Mouse (Mus musculus): ENCODE data around the gene Gdpd5. TPM values are rescaled to one million over a fixed set of nuclear protein-coding genes. Genes with fewer than 3 reads are reported as not detected.
A peak's percentile ranks its signal among the peaks of the same experiment; 100 is the strongest.

Gene Gdpd5
- 20.7 and 22.0 TPM in 2 replicates for polyA plus RNA-seq (2015; fragmentation: Nextera tagmentation; extraction: Ambion mirVana)

DNA sequence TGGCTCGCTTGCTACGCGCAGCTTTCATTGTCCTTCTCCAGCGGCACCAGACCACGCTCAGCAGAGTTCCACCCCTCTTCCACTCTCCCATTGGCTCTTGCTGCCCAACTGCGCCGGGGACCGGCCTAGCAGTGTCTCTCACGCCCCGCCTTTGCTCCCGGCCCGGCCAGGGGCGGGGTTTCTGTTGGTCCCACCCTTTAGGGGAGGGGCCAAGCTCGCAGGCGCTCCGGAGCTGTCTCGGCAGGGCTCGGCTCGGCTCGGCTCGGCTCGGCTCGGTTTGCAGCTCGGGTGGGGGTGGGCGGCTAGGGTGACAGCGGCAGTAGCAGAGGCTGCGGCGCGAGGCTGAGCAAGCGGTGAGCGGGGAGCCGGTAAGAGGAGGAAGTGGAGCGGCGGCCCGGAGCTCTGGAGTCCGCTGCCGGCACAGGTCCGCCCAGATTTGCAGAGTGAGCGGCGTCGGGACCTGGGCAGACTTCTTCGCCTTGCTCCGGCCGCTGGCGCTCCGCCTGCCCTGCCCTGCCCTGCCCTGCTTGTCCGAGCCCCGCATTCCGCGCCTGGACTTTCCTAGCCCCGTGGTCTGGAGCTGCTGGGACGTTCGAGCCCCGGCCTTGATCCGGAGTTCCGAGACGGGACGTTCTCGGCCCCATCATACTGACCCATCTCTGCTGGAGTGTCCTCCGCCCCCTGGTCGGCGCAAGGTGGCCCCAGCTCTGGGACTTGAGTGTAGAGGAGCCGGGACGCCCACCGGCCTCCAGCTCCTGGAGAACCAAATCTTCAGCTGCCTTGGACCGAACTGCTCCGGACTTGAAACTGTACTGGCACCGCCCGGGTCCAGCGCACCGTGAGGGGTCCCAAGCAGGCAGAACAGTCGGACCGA is at the start of gene Gdpd5:
Gdpd5 (plus strand) TSS at position 201 of the 874 bp plus-strand sequence.
- peak within 1 kb of the TSS; percentile 89 for H3K4me2 ChIP-seq
- no peaks in the 10 kb centered on the region for H3K9me3 ChIP-seq
- H3K36me3 ChIP-seq, result no peaks in the 10 kb centered on the region
- WGBS, result under 1% methylated on average over 71 of the region's 73 CpGs
- H3K27me3 ChIP-seq, result no peaks in the 10 kb centered on the region
- H3K4me1 ChIP-seq, result peaks cover 54% of the 10 kb centered on the region
- peak; percentile 97 for ATAC-seq (ENCODE audit: borderline replicate concordance, extremely low read depth, low FRiP score, low TSS enrichment)
- H3K4me3 ChIP-seq, result peak within 1 kb of the TSS; percentile 61
- H3K27ac ChIP-seq, result peak within 1 kb of the TSS; percentile 94
- H3K9ac ChIP-seq, result peak within 1 kb of the TSS; percentile 71

DNA sequence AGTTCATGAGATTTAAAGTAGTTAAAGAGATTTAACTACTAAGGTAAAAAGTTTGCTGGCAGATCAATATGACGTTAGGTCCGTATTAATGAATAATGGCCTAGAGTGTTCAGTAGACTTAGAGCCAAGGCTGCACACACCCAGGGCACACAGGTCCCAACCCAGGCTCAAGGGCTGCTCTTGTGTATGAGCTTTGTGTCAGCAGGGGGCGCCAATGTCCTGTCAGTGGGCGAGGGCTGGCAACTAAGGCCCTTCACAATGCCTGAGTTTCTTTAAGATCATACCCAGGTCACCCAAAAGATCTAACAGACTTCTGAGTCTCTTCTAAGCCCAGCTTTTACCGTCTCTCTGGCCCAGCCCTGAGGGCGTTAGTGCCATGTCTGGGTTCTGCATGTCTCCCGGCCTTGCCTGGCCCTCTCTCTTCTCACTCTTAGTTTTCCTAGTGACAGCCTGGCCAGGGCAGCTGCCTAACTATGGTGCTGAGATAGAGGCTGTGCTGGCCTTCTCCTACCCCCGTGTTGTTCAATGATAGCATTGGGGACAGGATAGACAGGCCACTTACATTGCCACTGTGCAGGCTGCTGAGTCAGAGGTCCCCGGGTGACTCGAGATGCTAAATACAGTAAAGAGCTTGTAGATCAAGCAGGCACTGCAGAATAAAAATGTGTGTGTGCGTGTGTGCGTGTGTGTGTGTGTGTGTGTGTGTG is 48.3 kb upstream of the Gdpd5 start:
- H3K9ac ChIP-seq, result no peak overlapping the region
- H3K4me2 ChIP-seq, result no peak overlapping the region
- no peak overlapping the region for H3K27ac ChIP-seq
- H3K36me3 ChIP-seq, result no peaks in the 10 kb centered on the region
- 0 out of 2 replicates have a peak, but pooled peaks have one; percentile 66 for ATAC-seq (ENCODE audit: borderline replicate concordance, extremely low read depth, low FRiP score, low TSS enrichment)
- H3K27me3 ChIP-seq, result no peaks in the 10 kb centered on the region
- no peak overlapping the region for H3K4me3 ChIP-seq
- no peaks in the 10 kb centered on the region for H3K9me3 ChIP-seq
- H3K4me1 ChIP-seq, result peaks cover 6% of the 10 kb centered on the region; the same call in 1 of the 2 replicates
- 40% methylated on average over 12 of the region's 12 CpGs for WGBS

DNA sequence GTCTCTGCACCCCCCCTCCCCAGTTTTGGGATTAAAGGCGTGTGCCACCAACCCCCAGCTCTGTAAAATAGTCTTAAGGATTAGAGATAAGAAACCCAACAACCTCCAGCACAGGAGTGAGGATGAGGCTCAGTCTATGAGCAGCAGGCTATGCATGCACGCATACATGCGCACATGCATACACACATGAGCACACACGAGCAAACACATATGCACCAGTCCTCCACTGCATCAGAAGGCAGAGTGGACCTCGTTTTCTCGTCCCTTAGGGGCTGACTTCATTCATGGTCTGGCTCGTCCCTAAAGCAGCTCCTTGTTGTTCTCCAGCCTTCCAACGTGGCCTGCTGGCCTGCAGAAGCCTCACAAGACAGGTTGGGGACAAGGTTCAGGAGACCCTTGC is 40.5 kb upstream of the Gdpd5 start:
- no peaks in the 10 kb centered on the region for H3K27me3 ChIP-seq
- no peaks in the 10 kb centered on the region for H3K9me3 ChIP-seq
- no peak for ATAC-seq (ENCODE audit: borderline replicate concordance, extremely low read depth, low FRiP score, low TSS enrichment)
- no peak overlapping the region for H3K4me2 ChIP-seq
- no peak overlapping the region for H3K27ac ChIP-seq
- no peak overlapping the region for H3K4me3 ChIP-seq
- H3K4me1 ChIP-seq, result no peaks in the 10 kb centered on the region
- no peak overlapping the region for H3K9ac ChIP-seq
- H3K36me3 ChIP-seq, result peaks cover 26% of the 10 kb centered on the region
- WGBS, result 73% methylated on average over 8 of the region's 8 CpGs

DNA sequence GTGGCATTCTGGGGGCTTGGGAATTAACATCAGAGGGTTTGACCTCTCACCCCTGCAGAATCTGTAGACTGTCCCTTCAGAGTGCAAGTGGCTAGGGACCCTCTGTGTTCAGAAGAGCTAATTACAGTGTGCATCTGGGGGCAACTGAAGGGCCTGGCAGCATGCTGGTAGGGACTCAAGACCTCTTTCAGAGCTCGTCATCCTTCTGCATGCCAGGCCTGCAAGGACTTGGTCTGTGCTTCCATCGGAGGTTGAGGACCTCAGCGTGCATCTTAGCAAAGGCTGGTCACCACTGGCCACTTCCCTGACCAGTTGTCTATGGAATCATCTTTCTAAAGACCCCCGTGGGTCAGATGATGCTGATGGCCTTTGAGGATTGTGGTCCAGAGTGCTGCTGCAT is 37.6 kb upstream of the Gdpd5 start:
- H3K9ac ChIP-seq, result no peak overlapping the region
- H3K4me1 ChIP-seq, result peaks cover 7% of the 10 kb centered on the region
- H3K4me3 ChIP-seq, result no peak overlapping the region
- no peak for ATAC-seq (ENCODE audit: borderline replicate concordance, extremely low read depth, low FRiP score, low TSS enrichment)
- WGBS, result 73% methylated on average over 4 of the region's 4 CpGs
- no peak overlapping the region for H3K4me2 ChIP-seq
- H3K36me3 ChIP-seq, result peaks cover 55% of the 10 kb centered on the region
- H3K9me3 ChIP-seq, result no peaks in the 10 kb centered on the region
- H3K27me3 ChIP-seq, result no peaks in the 10 kb centered on the region
- H3K27ac ChIP-seq, result no peak overlapping the region

DNA sequence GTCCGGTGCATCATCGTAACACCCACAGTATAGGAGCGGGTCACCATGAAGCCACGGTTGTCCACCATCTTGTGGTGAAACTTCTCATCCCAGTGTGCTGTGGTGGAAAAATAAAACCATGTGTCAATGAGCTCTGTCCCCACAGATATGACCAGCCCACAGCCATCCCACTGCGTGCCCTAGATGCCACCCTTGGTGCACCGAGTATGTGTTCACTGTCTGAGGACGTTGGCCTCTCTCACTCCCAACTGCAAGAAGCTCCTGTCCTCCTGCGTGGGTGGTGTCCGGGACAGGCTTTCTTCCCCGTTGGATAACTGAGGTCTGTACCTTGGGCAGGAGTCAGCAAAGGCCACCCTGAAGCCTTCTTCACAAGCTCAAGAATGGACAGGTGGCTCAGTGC is 33.9 kb upstream of the Gdpd5 start:
- Histone ChIP-seq H3K4me2 (no peak overlapping the region), H3K4me3 (no peak overlapping the region), H3K36me3 (peaks cover 73% of the 10 kb centered on the region), H3K4me1 (peaks cover 34% of the 10 kb centered on the region), H3K9ac (no peak overlapping the region), H3K27me3 (no peaks in the 10 kb centered on the region), H3K27ac (no peak overlapping the region), H3K9me3 (no peaks in the 10 kb centered on the region)
- no peak for ATAC-seq (ENCODE audit: borderline replicate concordance, extremely low read depth, low FRiP score, low TSS enrichment)
- WGBS, result 91% methylated on average over 10 of the region's 10 CpGs

DNA sequence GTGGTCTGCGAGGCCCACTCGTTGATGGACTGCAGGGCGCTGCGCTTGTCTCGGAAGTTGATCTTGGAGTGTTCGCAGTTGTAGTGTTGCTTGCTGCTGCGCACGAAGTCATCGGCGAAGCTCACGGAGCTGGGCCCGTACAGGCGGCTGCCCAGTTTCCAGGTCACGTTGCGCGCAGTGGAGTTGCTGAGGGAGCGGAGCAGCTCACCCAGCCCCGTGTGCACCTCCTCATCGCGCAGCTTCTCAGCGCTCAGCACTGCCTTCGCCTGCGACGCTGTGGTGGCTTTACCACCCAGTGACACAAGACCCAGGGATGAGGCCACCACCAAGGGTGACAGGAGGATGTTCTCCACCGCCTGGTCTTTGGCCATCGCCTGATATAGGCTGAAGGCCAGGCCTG is 32.3 kb upstream of the Gdpd5 start:
- Histone ChIP-seq H3K4me2 (peak overlapping the region; percentile 90), H3K4me1 (peaks cover 42% of the 10 kb centered on the region), H3K27ac (no peak overlapping the region), H3K9ac (no peak overlapping the region), H3K9me3 (no peaks in the 10 kb centered on the region), H3K4me3 (no peak overlapping the region), H3K36me3 (peaks cover 65% of the 10 kb centered on the region), H3K27me3 (no peaks in the 10 kb centered on the region)
- ATAC-seq (ENCODE audit: borderline replicate concordance, extremely low read depth, low FRiP score, low TSS enrichment), result no peak
- 90% methylated on average over 26 of the region's 26 CpGs for WGBS

DNA sequence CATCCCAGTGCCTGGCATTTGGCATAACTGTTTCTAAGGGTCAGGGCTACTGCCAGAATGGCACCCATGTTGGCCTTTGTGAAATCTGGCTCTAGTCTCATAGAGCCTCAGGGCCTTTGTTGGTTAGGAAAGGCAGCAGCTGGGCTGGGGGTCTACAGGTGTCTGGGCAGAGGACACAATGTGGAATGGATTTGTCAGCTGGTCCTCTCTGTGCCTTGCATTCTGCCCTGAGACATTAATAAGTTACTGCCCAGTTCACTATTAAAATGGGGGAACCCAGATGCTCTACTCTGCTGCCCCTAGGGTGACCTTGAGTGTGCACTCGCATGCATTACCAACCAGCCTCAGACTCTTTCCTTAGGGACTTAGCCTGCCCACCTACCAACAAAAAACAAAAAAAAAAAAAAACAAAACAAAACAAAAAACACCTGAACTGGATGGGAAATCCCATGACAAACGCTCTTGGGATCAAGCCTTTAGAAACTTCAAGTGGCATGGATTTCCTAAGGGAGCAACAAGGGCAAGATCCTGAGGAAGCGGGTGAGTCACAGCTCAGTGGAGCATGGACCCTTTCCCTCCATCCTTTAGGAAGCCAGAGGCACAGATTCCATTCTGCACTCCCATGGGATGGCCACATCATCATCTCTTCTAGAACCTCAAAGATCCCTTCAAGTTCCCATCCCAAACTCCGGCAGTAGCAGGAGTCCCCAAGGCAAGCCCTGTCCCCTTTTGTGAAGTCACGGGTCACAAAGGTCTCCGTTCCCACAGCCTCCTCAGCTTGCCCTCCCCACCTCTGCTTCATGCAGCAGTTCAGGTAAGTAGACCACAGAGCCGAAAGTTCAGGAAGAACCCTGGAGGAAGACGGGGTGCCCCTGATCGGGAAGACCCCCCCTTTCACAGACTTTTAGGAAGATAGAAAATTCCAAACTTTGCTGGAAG is 31.2 kb upstream of the Gdpd5 start:
- H3K4me2 ChIP-seq, result peak overlapping the region; percentile 90
- peaks cover 53% of the 10 kb centered on the region for H3K4me1 ChIP-seq
- H3K9me3 ChIP-seq, result no peaks in the 10 kb centered on the region
- peak overlapping the region; percentile 75 for H3K4me3 ChIP-seq
- no peak for ATAC-seq (ENCODE audit: borderline replicate concordance, extremely low read depth, low FRiP score, low TSS enrichment)
- 51% methylated on average over 9 of the region's 9 CpGs for WGBS
- no peaks in the 10 kb centered on the region for H3K27me3 ChIP-seq
- peak overlapping the region; percentile 99; the same call in 1 of the 2 replicates for H3K27ac ChIP-seq
- peak overlapping the region; percentile 90 for H3K9ac ChIP-seq
- peaks cover 53% of the 10 kb centered on the region for H3K36me3 ChIP-seq

DNA sequence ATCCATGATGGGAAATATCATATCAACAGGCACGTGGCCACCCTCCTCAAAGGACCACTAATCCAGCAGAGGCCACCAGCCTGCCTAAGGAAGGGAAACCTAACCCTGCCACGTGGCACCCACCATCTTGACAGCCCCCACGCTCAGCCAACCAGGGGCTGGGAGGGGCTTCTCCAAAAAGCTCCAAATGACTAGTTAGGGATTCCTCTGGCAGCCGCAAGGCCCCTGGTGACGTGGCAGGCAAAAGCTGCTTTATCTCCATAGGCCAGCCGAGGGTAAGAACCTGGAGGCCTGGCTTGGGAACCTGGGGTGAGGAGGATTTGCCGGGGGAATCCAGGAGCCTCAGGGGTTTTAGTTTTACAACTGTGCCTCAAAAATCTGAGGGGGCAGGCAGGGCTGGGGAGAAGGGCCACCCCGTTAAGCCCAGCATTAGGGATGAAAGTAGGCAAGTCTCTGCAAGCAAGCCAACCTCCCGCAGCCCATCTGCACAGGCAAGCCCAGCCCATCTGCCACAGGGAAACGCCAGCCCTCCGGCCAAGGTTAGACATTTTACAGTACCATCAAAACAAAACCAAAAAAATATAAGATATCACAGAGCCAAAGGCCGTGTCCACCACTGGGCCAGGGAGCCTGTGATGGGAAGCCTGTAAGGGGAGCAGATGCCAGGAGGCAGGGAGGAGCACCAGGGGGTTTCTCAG is 30.0 kb upstream of the Gdpd5 start:
- Histone ChIP-seq H3K27ac (peak overlapping the region; percentile 99), H3K9me3 (no peaks in the 10 kb centered on the region), H3K9ac (peak overlapping the region; percentile 90), H3K36me3 (peaks cover 41% of the 10 kb centered on the region), H3K4me1 (peaks cover 65% of the 10 kb centered on the region), H3K4me3 (peak overlapping the region; percentile 75), H3K4me2 (peak overlapping the region; percentile 90), H3K27me3 (no peaks in the 10 kb centered on the region)
- 4% methylated on average over 12 of the region's 12 CpGs for WGBS
- ATAC-seq (ENCODE audit: borderline replicate concordance, extremely low read depth, low FRiP score, low TSS enrichment), result no peak

DNA sequence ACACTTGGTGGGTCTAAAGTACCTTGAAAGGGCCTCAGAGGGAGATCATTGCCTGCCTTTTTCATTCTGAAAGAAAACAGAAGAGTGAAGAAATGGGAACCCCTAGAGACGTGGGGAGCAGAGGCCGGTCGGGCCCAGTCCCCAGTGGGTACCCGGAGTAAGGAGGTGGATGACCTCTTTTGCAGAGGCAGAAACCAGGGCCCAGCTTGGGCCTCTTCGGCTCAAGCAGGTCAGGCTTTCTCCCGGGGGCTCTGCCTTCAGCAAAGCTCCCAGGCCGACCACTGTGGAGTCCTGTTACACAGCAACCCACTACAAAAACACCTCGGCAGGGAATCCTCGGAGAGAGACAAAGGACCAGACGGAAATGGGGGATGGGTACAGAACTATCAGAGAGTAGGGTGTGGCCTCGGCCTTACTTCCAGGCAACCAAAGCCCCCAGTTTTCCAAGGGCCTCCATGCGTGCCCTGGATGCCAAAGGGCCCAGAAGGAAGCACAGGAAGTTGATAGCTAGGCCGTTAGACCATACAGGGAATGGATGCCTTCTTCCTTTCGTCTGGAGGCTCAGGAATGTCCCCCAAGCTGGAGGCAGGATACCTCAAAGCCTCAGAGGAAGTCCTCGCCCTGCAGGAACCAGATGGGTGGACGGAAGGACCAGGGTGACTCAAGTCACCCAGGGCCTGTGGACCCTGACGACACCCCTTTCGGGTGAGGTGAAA is 29.3 kb upstream of the Gdpd5 start:
- WGBS, result under 1% methylated on average over 18 of the region's 18 CpGs
- Histone ChIP-seq H3K9ac (peak overlapping the region; percentile 90), H3K27ac (peak overlapping the region; percentile 99), H3K4me2 (peak overlapping the region; percentile 90), H3K36me3 (peaks cover 34% of the 10 kb centered on the region), H3K9me3 (no peaks in the 10 kb centered on the region), H3K4me1 (peaks cover 72% of the 10 kb centered on the region), H3K4me3 (peak overlapping the region; percentile 75), H3K27me3 (no peaks in the 10 kb centered on the region)
- ATAC-seq (ENCODE audit: borderline replicate concordance, extremely low read depth, low FRiP score, low TSS enrichment), result no peak

DNA sequence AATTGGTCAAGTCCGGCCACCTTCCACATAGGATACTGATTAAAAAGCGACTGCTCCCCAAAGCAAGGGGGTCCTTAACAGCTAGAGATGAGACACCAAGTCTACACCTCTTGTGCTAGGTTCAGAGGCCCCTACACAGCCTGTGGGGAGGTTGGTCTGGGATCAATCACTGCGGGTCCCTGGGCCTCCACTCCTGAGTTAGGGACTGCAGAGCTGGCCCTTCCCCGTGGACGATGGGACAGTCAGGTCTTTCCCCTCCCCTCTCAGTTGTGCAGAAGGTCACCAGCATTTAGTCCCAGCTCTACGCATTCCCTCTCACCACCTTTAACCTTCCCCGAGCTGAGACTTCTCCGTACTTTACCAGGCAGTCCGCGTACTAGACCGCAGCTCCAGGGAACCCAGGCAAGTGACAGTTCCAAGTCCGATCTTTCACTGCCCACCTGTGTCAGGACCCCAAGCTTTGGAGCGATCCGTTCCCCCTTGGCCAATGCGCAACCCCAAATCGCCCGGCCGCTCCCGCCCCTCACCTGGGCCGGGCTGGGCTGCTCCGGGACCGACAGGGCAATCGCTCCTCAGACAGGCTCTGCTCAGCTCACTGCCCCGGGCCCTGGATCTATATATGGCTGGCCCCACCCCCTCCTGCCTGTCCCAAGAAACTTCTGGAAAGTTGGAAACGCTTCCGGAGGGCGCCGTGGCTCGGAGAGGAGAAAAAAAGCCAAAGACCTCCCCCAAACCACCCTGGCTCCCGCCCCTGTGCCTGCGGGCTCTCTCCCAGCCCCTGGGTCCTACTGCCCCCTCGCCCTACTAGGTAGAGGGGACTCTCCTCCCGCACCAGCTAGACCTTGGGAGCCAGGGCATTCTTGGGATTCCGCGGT is 28.5 kb upstream of the Gdpd5 start, which contains the start of gene Serpinh1:
Serpinh1 (minus strand) TSS at position 714 of the 875 bp plus-strand sequence.
- Histone ChIP-seq H3K4me1 (peaks cover 76% of the 10 kb centered on the region), H3K4me3 (peak within 1 kb of the TSS; percentile 75), H3K27ac (peak within 1 kb of the TSS; percentile 99), H3K9me3 (no peaks in the 10 kb centered on the region), H3K36me3 (peaks cover 26% of the 10 kb centered on the region), H3K4me2 (peak within 1 kb of the TSS; percentile 90), H3K9ac (peak within 1 kb of the TSS; percentile 90), H3K27me3 (no peaks in the 10 kb centered on the region)
- ATAC-seq (ENCODE audit: borderline replicate concordance, extremely low read depth, low FRiP score, low TSS enrichment), result peak; percentile 84
- WGBS, result under 1% methylated on average over 35 of the region's 35 CpGs
